Mouse (Mus musculus) kidney, postnatal 14 days (tissue): ENCODE measurements around the gene A930009A15Rik.

Source experiments
- DNase-seq: peaks from one replicate; pipeline ENCODE4 v3.0.0; 2022; ENCODE audit warnings: mixed read lengths

The A930009A15Rik gene

DNA sequence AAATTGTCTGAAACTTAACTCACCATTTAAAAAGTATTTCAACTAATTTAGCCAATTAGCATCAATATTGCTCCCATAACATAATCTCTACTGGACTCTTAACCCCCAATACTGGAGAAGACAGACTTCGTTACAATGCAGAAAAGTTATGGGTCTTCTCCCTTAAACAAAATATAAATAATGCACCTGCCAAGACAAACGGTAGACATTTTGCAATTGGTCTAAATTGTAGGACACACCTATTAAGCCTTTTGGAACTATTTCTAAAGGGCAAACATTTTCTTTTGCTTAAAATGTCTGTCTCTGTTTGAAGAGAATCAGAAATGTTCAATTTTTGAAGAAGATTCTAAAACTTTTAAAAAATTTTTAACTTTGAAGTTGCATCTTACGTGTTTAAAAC, 13.3 kb downstream of the A930009A15Rik start:
- no peak for DNase-seq

DNA sequence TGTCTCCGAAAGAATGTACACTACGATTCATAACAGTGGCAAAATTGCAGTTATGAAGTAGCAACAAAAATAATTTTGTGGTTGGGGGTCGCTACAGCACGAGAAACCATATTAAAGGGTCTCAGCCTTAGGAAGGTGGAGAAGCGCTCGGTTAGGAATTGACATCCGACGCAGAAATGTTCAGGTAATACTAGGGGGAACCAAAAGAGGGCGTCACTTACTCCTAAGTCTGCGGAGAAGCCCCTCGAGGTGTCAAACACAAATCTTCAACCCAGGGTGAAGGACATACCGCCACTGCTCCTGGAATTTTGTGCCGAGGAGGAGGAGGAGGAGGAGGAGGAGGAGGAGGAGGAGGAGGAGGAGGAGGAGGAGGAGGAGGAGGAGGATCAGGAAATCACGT, 14.9 kb downstream of the A930009A15Rik start:
- DNase-seq, result no peak

DNA sequence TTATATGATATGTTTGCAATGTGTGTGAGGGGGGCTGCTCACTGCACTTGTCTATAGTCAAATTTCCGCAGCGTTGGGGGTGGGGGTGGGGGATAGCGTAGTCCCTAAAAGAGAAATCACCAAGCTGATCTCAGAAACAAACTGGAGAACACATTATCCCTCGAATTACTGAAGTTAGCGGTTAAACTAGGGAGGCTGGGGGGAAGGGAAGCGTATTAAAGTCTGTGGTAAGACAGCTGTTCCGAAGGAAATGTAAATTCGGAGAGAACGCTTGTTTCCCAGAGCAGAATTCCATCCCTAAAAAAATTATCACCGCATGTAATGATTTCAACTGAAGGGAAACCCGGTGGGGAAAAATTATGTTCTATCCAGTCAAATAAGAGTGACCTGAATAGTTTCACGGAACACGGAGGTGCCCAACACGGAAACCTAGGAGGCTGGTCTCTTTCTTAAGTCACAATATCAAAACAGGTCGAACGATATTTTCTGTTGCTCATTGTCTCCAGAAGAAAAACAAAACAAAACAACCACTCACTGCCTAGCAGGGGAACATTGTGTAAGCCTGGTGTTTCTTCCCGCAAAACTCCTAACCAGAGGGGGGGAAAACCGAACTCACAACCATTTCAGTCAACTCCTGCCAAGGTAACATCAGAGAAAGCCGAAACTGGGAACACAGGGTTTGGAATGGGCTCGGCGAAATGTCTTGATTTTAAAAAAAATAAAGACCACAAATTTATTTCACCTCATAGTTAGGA, 15.9 kb downstream of the A930009A15Rik start:
- DNase-seq, result no peak

DNA sequence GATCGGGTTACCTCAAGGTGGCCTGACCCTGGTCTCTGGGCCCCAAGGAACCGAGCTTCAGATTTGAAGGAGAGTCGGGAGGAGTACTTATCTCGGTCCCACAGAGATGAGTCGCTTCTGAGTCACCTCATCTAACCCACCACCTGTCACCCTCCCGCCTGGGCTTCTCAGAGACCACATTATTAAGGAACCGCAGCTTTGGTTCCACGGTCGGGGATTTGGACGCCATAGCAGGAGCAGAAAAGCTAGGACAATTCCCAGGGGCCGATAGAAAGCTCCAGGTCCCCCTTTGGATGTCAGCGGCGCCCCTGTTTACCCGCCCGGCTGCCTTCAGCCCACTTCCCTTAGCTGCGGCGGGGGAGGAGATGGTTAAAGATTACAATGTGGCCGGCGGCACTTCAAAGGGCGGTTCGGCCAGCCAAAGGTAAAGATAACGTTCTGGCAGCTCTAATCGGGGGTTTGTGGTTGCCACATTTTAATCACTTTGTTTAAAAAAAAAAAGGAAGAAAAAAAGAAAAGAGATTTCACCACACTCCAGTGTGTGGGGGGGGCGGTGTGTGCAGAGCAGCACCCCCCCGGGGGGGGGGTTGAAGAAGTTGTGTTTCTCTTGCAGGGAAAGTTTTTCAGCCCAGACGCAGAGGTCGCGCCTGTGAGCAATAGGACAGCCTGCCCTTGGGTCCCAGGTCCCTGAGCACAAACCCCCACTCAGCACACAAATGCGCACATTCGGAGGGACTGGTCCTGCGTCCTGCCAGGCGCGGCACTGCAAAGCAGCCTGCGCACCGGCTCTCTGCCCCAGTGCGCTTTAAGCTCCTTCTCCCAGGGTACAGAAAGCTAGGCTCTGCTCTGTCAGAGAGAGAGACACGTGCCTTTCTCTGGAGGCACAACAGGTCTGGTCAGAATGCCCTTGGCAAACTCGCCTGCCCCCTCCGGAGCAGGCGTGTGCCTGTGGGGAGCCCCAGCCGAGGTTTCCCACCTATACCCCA, 16.8 kb downstream of the A930009A15Rik start:
- DNase-seq, result peak; percentile 14

DNA sequence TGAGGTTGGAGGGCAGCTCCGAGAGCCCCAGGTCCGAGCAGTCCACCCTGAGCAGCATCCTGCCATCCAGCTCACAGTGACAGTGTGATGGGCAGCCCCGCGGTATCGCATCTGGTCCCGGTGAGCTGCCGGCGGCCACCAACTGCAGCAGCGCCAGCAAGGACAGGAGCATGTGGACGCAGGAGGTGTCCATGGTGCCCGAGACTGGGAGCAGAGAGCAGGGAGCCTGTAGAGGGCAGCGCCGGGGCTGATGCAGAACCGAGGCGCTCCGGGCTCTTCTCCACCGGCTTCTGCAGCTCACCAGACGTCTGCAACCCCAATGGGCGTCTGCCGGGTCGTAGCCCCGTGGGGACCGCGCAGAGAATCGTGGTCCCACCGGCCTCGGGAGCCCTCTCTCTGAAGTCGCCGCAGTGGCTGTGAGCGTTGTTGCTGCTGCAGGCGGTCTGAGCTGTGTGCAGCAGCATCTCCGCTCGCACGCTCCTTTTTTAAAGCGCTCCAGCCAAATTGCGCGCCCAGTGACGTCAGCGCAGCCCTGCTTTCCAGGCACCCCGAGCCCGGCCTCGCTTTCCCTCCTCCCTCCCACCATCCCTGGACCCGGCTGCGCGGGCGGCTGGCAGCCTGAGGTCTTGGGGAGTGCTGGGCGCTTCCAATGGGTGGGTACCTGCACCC, 17.6 kb downstream of the A930009A15Rik start, which contains the start of gene Lgr5:
Gene Lgr5, minus strand, starts transcription at position 480 of the 669 bp plus-strand sequence.
- peak; percentile 56 for DNase-seq

DNA sequence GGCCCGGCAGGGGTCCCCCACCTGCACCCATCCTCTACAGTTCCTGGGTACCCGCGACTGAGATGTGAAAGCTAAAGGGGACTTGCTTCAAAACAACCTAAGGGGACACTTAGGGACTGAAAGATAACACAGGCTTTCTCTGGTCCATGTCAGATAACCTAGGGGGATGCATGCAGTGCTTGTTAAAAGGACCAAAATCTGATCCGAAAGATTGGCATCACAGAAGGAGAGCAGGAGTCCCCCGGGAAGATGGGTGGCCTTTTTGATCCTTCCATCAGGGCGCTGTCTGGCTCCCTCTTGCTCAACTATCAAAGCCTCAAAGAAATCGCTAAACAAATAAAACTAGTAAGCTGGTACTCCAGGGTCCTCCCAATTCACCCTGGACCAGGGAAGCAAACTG, 18.2 kb downstream of the A930009A15Rik start:
- no peak for DNase-seq

DNA sequence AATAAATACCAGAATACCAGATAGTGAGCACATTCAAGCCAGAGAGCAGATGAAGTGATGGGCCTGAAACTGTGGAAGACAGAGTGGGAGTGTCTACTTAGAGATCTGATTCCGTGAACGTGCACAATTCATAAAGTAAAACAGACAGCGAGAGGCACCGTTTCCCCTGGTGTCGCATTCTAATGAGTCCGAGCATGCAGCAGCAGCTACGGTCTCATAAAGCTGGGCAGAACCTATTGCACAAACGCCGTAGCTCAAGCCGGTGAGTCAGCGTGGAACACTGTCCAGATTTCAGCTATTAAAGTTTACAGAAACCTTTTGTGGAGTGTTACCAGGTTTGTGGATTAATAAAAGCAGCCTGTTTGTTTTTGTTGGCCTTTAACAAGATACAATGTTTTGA, 23.4 kb downstream of the A930009A15Rik start:
- DNase-seq, result no peak

DNA sequence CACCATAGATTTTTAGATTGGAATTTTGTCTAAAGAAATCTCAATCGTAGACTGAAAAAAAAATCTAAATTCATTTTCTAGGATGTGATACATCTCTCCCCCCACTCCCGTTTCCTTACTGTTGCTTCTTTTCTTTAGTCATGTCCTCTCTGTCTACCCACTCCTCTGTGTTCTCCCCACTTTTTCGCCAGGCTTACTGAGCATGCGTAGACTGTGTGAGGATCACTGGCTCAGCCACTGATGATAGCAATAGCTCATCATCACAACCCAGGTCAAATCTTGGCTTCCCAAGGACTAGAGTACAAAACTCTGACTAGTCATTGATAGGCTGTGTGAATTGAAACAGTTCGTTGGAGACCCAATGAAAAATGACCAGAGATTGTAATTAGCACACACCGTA, 23.9 kb downstream of the A930009A15Rik start:
- no peak for DNase-seq

DNA sequence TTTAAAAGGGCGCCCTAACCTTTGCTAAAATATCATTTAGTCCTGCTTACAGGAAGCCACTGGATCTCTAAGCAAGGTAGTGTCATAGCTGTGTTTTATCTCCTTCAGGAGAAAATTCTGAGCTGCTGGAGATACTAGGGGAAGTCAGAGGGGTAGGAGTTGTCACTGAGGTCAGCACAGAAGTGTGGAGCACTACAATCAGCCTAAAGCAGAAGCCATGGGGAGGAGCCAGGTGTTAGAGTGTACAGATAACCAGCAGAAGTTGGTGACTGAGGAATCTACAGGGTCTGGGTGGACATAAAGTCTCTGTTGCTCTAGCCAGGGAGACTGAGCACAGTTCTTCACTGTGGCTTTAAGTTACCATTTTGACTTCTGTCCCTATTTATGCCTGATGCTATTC, 26.0 kb downstream of the A930009A15Rik start:
- DNase-seq, result no peak

DNA sequence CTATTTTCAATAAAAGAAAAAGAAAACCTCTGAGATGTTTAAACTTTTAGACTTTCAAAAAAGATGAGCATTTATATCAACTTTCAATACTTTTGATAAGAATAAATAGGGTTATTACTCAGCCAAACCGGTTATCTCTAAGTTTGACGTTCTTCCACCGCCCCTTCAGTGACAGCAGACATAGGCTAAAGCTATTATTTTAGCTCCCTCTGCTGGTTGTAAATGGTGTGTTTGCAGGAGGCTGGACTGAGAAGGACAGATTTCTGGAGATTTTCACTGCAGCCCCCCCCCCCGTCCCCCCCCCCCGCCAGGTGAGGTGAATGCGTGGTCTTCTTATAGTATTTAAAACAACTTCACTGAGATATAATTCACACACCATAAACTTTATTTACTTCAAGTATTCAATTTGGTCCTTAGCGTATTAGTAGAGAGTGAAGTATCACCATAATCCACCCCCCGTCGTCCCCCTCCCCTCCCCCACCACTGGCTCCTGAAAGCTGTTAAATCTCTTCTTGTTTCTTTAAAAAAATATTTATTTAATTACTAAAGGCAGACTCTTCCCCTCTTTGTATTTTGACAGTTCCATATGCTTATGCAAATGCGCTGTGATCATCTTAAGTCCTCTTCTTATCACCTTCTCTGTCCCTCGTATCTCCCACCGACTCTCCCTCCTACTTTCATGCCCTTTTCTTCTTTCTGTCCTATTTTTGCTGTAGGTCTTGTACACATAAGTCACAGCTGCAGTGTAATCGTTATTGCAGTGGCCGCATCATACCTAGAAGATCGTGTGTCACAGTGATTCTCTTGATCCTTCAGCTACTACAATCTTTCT, 47.9 kb downstream of the A930009A15Rik start:
- DNase-seq, result peak; percentile 50

DNA sequence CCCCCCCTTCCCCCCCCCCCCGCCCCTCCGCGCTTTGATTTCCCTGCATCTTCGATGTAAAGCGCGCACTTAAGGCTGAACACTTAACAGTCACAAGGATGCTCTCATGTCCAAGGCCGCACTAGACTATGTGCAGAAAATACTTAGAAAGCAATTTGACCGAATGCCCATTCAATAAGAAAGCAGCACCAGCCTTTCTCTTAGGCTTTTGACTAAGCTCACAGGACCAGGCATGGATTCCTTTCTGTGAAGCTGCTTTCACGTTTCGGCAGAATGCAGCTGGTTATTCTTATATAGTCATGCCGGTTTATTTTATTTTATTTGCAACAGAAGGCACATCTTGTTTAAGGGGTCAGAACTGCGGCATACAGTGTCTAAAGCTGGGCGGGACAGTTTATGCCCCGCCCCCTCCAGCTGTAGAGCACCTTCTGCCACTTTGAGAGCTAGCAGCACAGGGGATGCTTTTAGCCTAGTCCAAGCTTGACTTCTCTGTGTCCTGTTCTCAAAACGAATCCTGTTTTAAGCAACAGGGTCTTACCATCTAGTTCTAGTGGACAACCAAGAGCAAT, 48.6 kb downstream of the A930009A15Rik start:
- no peak for DNase-seq

DNA sequence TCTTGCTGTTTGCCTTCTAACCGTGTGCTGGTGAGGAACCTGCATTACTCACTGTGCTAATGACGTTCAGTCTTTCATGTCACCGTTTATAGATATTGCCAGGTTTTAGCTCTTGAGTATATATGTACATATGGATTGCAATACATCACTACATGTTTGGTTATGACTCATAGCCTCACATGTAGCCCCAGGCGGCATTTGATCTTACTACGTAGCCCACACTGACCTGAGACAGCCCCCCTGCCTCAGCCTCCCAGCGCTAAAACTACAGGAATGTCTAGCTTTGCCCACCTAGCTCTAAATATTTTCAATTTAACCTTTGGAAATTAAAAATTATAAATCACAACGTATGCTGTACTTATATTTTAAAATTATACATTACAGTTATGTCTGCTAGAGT, 53.7 kb downstream of the A930009A15Rik start:
- DNase-seq, result no peak

DNA sequence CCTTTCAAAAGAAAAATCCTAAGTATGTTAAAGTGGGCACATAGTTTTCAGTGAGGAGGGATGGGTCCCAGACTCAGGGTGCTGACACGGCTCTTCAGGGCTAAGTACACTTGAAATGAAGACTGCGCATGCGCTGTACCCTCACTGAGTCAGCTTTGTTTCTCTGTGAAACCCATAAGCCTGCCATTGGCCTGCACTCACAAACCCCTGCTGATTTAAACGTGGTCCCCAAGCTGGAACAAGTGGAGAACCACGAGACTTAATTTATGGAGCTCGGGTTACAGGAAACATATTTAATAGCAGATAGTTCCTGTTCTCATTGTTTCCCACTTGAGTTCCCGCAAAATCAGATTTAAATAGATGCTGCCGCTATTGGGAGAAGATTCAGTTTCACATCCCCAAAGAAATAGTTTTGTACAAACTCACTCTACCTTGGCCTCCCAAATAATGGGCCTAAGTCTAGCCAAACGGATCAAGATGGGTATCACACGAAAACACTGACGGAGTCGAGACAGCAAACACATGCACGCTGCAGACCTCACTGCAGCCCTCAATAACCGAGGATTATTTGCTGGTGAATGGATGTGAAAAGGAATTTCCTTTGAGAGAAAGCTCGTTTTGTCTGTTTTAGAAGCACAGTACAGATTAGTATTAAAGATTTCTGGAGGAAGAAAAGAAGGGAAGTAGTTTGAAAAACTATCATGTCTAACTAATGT, 54.3 kb downstream of the A930009A15Rik start:
- DNase-seq, result peak; percentile 38

DNA sequence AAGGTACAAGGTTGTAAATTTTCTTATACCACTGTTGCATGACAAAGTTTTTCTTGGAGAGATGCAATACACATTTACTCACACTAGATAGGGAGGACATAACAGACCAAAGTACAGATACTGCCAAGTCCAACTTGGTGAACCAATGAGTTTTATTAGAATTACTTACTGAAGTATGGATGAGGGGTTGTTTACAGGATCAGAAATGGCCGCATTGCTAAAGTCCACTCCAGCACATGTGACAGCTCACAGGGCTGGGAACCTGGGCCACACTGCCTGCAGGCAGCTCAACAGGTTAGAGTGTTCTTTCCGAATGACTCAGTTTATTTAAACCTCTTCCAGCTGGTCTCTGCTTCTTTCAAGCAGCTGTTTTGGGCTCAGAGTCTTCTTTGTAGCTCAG, 55.2 kb downstream of the A930009A15Rik start:
- no peak for DNase-seq

DNA sequence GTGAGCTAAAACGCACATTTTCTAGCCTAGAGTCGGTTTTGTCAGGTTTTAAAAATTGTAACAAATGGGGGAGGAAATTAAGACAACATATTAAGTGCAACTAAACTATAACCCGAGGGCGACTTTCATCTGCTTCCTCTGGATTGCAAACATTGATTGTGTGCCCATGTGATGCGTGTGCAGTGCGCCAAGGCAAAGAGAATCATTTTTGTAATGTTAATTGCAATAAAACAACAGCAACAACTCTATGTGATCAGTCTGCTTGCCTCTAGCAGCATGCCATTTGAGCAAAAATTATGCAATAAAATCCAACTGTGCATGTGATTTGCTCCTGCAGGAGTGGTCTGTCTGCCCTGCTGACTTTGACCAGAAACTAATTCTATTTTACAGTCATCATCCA, 56.9 kb downstream of the A930009A15Rik start:
- DNase-seq, result no peak
